Mouse (Mus musculus) adrenal gland, postnatal 36 days (tissue): ENCODE data around the gene Fbxo24. TPM values are rescaled to one million over a fixed set of nuclear protein-coding genes. Genes with fewer than 3 reads are reported as not detected.
"Not testable (repeated sequence)": the region's sequence is repeated elsewhere in the genome, so short reads cannot be mapped to it uniquely, and the experiment has no call there.

Experiments
- DNase-seq, 2 experiments: peaks; one replicate each; pipeline ENCODE4 v3.0.0; 2021; ENCODE audit warnings: mixed read lengths in 1 of 2
- total RNA-seq, 2 experiments: library from RNA; stranded (reverse); gene quantifications; 2 replicates each; pipeline ENCODE4 v1.2.3; 2021

The Fbxo24 gene
- total RNA-seq, 2 experiments from 2014 or later, result 0.93 to 1.7 TPM

- no peak for DNase-seq
Observed at GRCm38 (mm10) chr5:137642886-137643285, 14.1 kb upstream of the Fbxo24 start.

DNA sequence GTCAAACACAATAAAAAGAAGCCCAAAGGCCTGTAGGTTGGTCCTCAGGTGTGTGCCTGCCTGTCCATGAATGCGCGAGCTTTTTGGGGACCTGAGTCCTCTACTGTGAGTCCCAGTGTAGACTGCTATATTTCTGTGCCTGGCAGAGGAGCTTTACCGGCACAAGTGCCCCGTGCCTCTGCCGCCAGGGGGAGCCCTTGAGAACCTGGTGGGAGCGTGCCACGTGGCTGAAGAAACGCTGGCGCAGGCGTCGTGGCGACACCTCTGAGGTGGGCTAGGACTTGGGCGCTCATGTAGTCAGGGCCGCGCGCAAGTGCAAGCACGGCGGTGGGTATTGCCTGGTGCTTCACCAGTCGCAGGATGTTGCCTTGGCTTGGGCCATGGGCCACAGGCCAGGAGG lies 12.3 kb upstream of the Fbxo24 start, which contains the start of gene Sap25:
Gene Sap25, plus strand, starts transcription at position 281 of the 400 bp plus-strand sequence.
- peak; percentile 40 to 68 for DNase-seq

GRCm38 (mm10) chr5:137639472-137639871 lies 10.7 kb upstream of the Fbxo24 start:
- no peak for DNase-seq

GRCm38 (mm10) chr5:137633397-137634084 lies 4.7 kb upstream of the Fbxo24 start:
- DNase-seq, result no peak

DNA sequence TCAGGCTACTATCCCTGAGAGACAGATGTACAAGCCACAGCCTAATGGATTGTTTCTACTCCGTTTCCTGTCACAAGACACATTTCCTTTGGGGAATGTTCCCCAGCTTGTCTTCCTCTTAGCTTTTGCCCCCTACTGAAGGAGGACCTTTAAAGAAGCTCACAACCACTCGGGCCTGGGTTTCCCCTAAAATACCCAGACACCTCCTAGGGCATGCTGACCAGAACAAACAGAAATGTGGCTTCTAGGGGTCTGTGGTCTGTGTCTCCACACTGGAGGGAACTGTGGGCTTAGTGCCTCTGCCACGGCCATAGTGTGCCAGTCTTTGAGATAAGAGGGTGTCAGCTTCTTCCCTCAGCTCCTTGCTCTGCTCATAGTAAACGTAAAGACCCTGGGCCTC lies 2.8 kb upstream of the Fbxo24 start:
- no peak for DNase-seq

DNA sequence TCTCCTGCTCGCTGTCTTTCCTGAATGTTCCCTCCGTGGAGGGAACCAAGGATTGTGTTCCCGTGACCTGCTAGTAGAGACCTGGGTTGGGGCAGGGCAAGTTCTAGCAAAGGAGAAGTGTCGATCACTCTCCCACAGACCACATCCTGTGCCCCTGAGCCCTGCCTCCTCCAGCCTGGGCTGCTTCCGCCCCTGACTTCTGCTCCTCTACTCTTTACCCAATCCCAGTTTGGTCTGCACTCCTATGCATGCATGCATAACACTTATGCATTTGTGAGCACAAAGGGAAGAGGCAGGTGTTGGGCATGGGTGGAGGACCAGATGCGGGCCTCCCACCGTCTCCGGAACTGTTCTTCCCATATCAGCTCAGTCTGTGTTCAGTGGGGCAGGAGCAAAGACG lies 2.4 kb upstream of the Fbxo24 start:
- DNase-seq, result no peak

DNA sequence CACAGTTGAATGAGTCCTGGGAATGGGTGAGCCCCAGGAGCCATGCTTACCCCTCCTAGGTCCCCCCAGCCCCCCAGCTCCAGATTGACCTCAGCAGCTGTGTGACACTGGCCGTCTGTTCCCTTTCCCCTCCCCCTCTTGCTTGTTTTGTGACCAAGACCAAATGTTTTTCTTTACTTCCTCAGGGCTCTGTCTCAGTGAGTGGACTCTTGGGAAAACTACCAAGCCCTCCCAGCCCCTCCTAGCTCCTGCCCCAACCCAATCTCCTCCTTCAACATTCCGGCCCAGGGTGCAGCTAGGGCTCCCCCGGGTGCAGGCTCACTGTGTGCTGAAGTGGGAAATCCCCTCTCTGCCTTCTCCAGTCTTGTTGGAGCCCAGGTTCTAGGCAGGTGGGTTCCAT lies 1.8 kb upstream of the Fbxo24 start:
- no peak for DNase-seq

DNA sequence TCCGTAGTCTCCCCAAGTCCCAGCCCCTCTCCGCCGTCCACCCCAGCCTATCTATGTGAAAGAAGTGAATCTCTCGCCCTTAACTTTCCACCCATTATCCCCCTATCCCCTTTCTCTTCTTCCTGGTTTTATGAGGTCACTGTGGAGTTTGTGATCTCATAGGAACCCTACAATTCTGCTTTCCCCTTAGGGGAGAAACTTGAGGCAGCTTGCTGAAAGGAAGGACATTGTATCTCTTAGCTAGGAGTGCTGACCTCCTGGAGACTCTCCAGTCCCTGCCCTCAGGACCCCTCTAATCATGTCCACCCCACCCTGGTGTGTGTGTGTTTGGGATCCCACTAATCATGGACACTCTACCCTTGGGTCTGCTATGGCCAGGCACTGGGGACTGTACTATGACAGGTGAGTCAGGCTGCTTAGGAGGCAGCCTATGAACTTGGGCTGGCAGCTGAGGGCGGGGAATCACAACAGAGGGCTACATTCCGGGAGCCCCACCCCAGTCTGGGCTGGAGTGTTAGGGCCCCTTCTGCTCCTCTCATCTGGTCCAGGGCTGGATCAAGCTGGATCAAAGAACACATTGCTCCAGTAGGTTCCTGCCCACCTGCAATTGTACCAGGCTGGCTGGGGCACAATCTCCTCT lies 1.2 kb upstream of the Fbxo24 start:
- DNase-seq, result no peak

DNA sequence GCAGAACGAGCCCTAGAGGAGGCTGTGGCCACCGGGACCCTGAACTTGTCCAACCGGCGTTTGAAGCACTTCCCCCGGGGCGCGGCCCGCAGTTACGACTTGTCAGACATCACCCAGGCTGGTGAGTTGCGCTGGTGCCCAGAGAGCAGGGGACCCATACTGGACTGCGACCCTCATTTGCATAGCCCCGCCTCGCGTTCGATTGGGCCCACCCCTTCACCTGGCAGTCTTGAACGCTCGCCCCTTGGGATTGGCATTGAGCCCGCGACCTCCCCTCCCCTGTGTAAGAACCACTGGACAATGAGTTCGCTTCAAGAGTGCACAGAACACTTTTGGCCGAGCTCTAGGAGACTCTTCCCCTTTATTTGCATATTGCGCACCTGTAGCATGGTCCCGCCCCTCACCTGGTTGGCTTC lies 512 bp upstream of the Fbxo24 start:
- DNase-seq, result no peak

- DNase-seq, result peak; percentile 59 to 64
Observed at GRCm38 (mm10) chr5:137627991-137628390, 811 bp downstream of the Fbxo24 start.

- no peak for DNase-seq
Observed at GRCm38 (mm10) chr5:137623937-137624530, 4.8 kb downstream of the Fbxo24 start.

DNA sequence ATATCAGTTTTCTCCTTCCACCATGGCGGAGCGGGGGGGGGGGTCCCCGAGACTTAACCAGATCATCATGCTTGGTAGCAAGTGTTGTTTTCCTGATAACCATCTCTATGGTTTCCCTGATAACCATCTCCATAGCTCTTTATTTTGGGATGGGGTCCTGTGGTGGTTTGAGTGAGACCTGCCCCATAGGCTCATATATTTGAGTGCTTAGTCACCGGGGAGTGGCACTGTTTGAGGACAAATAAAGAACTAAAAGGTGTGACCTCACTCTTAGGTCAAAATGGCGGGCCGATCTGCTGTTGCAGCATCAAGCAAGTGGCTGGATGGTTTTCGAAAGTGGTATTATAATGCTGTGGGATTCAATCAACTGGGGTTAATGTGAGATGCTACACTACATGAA lies 13.5 kb downstream of the Fbxo24 start:
- no peak for DNase-seq

- not testable (repeated sequence) for DNase-seq
Observed at GRCm38 (mm10) chr5:137614921-137615320, 13.9 kb downstream of the Fbxo24 start.

DNA sequence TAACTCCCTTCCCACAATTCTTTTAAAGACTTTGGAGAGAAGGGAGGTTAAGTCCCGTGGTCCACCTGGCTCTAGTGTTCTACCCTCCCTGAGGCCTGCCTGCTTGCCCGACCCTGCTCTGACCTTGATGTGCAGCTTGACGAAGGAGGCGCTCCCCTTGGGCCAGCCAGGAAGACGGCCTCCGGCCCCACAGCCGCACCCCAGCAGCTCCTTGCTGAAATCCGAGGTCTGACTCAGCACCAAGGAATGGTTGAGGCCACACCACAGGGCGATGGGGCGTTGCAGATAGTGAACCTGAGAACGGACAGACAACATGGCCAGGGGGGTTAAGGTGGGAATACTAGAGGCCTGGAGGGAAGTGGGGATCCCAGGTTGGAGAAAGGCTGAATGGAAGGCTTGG lies 15.3 kb downstream of the Fbxo24 start, which contains the start of gene Pcolce:
Gene Pcolce, minus strand, starts transcription at position 235 of the 400 bp plus-strand sequence.
- peak; percentile 76 to 81 for DNase-seq

DNA sequence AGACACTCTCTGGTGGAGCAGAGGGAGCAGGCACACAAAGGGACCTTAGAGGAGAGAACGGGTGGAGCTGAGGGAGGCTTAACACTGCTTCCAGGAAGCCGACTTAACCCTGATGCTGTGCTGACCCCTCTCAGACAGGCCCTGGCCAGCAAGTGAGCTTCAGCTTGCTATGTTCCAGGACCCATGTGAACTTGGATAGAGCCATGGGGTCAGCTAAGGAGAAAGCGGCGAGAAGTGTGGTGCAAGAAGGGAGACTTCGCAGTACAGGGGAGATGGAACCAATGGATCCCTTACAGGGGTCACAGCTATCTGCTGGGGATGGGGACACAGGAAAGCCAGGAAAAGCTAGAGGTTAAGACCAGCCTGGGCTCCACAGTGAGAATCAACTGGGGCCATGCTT lies 15.7 kb downstream of the Fbxo24 start:
- no peak for DNase-seq

DNA sequence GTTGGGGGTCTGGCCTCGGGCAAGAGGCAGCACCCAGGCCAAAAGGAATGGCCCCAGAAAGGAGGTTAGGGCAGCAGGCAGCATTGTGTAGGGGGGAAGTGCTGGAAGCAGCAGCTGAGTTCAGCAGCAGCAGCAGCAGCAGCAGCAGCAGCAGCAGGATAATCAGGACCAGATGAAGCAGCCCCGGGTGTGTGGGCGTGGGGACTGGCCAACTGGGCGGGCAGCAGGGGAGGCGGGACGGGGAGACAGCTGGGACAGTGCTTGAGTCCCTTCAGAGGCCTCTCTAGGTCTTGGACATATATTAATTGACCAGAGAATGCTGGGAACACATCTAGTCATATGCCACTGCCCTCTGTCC lies 17.6 kb downstream of the Fbxo24 start:
- DNase-seq, result peak; percentile 85 to 89

DNA sequence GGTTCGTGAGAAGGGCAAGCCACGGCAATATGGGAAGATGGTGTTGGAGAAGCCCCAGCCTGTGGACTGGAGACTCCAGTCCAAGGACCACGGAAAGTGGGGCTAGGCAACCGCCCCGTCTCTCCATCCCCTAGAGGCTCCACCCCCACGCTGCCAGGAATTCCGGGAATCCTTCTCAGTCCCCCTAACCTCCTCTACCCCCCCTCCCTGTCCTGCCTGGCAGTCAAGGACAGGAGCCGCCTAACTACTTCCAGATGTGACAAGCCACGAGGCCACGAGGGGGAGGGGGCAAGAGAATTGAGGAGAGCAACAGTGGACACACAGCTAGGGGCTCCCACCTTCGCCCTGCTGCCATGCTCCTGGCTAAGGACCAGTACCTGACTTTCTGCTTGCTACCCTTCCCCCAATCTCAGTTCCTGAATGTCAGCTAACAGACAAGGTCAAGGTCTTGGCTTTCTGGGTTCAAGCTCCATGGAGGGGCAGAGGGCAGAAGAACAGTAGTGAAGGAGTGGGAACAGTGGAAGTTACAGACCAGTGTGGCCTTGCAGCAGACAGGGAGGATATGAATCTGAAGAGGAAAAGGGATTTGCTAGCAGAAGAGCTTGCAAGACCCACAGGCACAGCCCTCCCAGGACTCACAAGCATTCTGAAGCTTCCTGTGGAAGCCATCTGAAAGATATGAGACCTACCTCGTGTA lies 18.1 kb downstream of the Fbxo24 start:
- peak; percentile 88 to 93 for DNase-seq

GRCm38 (mm10) chr5:137610056-137610455 lies 18.7 kb downstream of the Fbxo24 start:
- DNase-seq, result peak in 1 of 2 experiments; percentile 19

- DNase-seq, result no peak
Observed at GRCm38 (mm10) chr5:137609292-137609691, 19.5 kb downstream of the Fbxo24 start.

- DNase-seq, result no peak
Observed at GRCm38 (mm10) chr5:137608654-137609190, 20.1 kb downstream of the Fbxo24 start.

GRCm38 (mm10) chr5:137607860-137608653 lies 20.7 kb downstream of the Fbxo24 start:
- DNase-seq, result no peak

GRCm38 (mm10) chr5:137601365-137601729 lies 27.5 kb downstream of the Fbxo24 start:
- peak; percentile 37 to 46 for DNase-seq
